8 mouse cellular contexts compared by ENCODE assay signal in genomic region chr1:156302911-156303749, GRCm38 (mm10). TPM values are rescaled to one million over a fixed set of nuclear protein-coding genes. Genes with fewer than 3 reads are reported as not detected.
DNase-seq lines count a peak whose midpoint lies in the region; ATAC-seq and TF ChIP-seq lines count a peak whose summit lies in the region.

TSS of gene Tdrd5 (minus strand) at chr1:156303664.

- peak; percentile 6 for DNase-seq in urinary bladder, postnatal 14 days (ENCODE audit: low spot score)
- no peak for DNase-seq in urinary bladder, postnatal 10 days (ENCODE audit: low spot score)
- peak; percentile 39 to 55 for DNase-seq in cerebellum, postnatal 25 days
- DNase-seq in layer of hippocampus, adult 8-10 months (ENCODE audit: low spot score in 2 of 2) = peak; percentile 13 to 50
- peak; percentile 34 for DNase-seq in lung, postnatal 0 days (ENCODE audit: low spot score)
- peak; percentile 62 for DNase-seq in right cerebral cortex, postnatal 14 days
- DNase-seq in spleen, postnatal 36 days (ENCODE audit: low spot score in 2 of 2) = no peak

- peak within 1 kb of the TSS; percentile 40 for H3K9ac ChIP-seq in heart, embryonic 15.5 days
- H3K9ac ChIP-seq in lung, postnatal 0 days (replicated peaks; ENCODE audit: low read depth) = no peak within 1 kb of the TSS

- no peak for TF ChIP-seq EP300 in lung, postnatal 0 days (IDR thresholded peaks at IDR 0.05)

- no peaks in the 10 kb centered on the region for H3K9me3 ChIP-seq in heart, embryonic 15.5 days (replicated peaks)
- no peaks in the 10 kb centered on the region for H3K9me3 ChIP-seq in lung, postnatal 0 days (ENCODE audit: low read length)

- H3K4me3 ChIP-seq in heart, embryonic 15.5 days = peak within 1 kb of the TSS; percentile 67
- H3K4me3 ChIP-seq in lung, postnatal 0 days (ENCODE audit: low read depth, low read length) = peak within 1 kb of the TSS; percentile 55

- no peaks in the 10 kb centered on the region for H3K36me3 ChIP-seq in heart, embryonic 15.5 days
- no peaks in the 10 kb centered on the region for H3K36me3 ChIP-seq in lung, postnatal 0 days (ENCODE audit: insufficient read depth, low read length)

- WGBS in heart, embryonic 15.5 days = under 1% methylated on average over 85 of the region's 85 CpGs
- 1% methylated on average over 51 of the region's 85 CpGs for WGBS in lung, postnatal 0 days

- peak within 1 kb of the TSS; percentile 99 for H3K4me2 ChIP-seq in heart, embryonic 15.5 days
- peak within 1 kb of the TSS; percentile 98 for H3K4me2 ChIP-seq in lung, postnatal 0 days (replicated peaks; ENCODE audit: low read depth, low read length)

- no peak within 1 kb of the TSS for H3K27ac ChIP-seq in heart, embryonic 15.5 days
- no peak within 1 kb of the TSS for H3K27ac ChIP-seq in lung, postnatal 0 days (ENCODE audit: low read length)

- ATAC-seq in heart, embryonic 15.5 days (replicated peaks; ENCODE audit: insufficient number of reproducible peaks, insufficient read depth, low FRiP score, low read depth) = no peak
- ATAC-seq in lung, postnatal 0 days = peak; percentile 66

- H3K27me3 ChIP-seq in heart, embryonic 15.5 days = peaks cover 50% of the 10 kb centered on the region
- H3K27me3 ChIP-seq in lung, postnatal 0 days (replicated peaks; ENCODE audit: insufficient read depth, low read length) = peaks cover 22% of the 10 kb centered on the region

- TF ChIP-seq CTCF in lung, postnatal 0 days (IDR thresholded peaks at IDR 0.05) = no peak

- peaks cover 11% of the 10 kb centered on the region for H3K4me1 ChIP-seq in heart, embryonic 15.5 days (replicated peaks)
- 0 out of 2 replicates have a peak, but pooled peaks cover 3% of the 10 kb centered on the region for H3K4me1 ChIP-seq in lung, postnatal 0 days (ENCODE audit: insufficient read depth, low read depth, low read length)

RNA-seq across cellular contexts. Expression of gene Tdrd5, which starts in this region (rescaled TPM):
- 0.19 and 0.21 TPM in 2 replicates for polyA plus RNA-seq in heart, embryonic 15.5 days (2015; fragmentation: Nextera tagmentation; extraction: Ambion mirVana)
- total RNA-seq in layer of hippocampus, adult 8-10 months (2022) = 1 to 10 TPM; 5.8 to 6.8 (median 6.4) TPM
- 0.60 and 1.2 TPM in 2 replicates for polyA plus RNA-seq in lung, postnatal 0 days (2015; fragmentation: Nextera tagmentation; extraction: Ambion mirVana)

Comparison
In these comparisons a context has a peak if more than half of its experiments do, and no peak if none do; other contexts are left out.
1. DNase-seq: peak in urinary bladder, postnatal 14 days (single experiment), cerebellum, postnatal 25 days (2 of 2), layer of hippocampus, adult 8-10 months (2 of 2), lung, postnatal 0 days (single experiment) and right cerebral cortex, postnatal 14 days (single experiment); none in urinary bladder, postnatal 10 days (single experiment) and spleen, postnatal 36 days (0 of 2).